Mouse (Mus musculus) spleen, postnatal 36 days (tissue): ENCODE results near the gene Nin.
A peak's percentile ranks its signal among the peaks of the same experiment; 100 is the strongest.

Experiments used
- DNase-seq, 2 experiments: peaks; one replicate each; pipeline ENCODE4 v3.0.0; 2022; ENCODE audit warnings: low spot score in 2 of 2, mixed read lengths in 1 of 2

Nin gene

DNA sequence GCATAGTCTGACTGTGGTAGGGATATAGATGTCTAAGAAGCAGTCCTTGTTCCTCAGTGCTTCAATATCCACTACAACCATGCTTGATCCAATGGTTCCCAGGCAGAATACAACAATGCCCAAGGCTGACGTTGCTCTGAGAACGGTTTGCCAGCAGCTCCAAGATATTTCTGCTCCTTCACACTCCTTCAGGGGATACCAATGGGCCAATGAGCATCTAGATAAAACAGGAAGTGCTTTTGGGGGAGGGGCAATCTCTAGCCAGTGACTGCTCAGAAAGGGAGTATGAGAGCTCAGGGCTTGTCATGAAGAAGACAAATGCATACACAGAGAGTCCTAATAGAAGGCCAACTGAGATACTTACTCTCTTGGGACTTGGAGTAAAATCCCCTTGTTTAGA is 6.0 kb upstream of the Nin start:
- no peak for DNase-seq

DNA sequence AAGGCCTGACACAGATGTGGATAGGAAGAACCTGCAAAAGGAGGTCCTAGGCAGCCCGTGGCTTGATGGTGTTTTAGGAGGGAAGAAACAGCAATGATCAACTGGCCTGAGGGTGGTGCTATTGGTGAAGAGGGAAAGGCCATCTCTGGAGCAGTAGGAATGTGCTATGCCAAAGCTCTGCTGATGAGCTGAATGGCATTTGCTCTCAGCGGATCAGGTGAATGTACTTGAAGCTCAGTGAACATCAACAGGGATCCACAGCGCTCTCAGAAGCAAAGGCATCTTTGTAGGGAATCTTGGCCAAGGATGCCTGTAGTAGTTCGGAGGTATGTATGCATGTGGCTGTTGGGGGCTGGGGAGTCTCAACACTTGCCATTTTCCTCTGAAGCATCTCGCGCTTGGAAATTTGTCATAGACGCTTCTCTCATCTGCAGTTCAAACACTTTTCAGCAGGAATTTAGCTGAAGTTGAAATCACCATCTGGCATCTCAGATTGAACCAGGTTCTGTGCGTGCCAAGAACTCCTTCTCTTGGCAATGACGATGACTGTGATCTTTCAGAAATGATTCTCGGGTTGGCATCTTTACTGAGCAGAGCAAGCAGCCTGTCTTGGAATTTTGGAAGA is 5.3 kb upstream of the Nin start:
- DNase-seq = no peak

DNA sequence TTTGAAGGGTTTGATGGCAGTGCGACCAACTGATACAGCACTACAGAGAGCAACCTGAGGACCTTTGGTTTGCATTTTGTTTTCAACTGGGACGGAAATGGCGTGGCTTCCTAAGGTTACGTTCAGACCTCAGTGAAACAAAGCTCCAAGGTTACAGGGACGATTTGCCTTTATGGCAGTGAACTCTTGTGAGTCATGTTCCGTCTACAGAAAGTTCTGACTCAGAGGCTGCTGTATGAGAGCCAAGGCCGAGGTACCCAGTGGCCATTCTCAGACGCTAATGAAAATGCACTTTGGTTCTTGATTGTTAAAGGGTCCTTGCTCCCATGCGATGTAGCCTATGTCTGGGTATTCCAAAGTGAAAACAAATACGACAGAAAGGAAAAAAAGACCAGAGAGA is 3.6 kb upstream of the Nin start:
- DNase-seq = no peak

DNA sequence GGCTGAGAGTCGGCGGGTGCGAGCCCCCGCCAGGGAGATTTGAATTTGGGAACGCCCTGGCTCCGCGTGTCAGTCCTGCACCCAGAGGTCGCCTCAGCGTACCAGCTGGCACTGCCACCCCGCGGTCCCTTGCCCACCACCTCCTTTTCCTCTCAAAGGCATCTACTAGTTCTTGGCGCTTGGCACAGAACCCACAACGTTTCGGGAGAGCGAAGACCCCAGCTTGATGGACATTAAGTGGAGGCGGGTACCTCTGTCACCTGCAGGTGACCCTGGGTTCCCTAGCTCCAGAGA is 1.5 kb downstream of the Nin start:
- DNase-seq = no peak

DNA sequence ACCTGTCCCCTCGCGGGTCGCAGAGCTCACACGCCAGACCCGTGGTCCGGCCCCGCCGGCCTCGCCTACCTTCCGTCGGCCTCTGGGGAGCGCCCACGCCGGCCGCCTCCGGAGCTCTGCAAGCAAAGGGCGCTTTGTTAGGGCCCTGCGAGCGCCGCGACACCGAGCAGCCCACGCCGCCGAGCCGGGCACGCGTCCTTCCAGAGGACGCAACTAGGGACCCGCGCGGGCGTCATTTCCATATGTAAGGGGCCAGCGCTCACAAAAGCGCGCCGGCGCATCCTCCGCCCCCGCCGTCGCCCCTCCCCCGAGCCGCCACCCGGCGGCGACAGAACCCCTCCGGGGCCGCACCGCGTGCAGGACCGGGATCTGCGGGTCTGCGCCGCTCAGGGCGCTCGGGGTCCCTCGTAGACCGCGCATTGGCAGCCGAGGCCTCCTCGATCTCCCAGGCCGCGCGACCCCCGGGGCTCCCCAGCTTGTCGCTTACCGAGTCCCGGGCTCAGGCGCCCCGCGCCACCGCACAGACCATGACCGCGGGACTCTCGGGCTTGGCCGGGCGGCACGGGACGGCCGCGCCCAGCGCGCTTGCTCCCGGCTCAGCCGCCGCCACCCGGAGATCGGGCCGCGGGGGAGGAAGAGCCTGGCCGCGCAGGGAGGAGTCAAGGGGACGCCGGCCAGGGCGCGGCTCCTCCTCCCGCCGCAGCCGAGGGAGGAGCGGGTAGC is 2.0 kb downstream of the Nin start:
- peak; percentile 79 to 81 for DNase-seq

DNA sequence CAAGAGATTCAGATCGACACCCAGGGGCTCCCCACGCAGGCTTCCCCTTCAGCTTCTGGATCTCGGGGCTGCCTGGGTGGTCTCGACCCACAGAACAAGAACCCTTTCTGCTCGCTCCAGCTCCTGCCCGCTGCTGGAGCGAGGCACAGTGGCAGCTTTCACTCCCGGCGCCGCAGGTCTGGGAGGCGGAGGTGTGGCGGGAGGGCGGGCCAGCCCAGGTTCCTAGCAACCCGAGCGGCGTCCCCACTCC is 2.5 kb downstream of the Nin start:
- no peak for DNase-seq

DNA sequence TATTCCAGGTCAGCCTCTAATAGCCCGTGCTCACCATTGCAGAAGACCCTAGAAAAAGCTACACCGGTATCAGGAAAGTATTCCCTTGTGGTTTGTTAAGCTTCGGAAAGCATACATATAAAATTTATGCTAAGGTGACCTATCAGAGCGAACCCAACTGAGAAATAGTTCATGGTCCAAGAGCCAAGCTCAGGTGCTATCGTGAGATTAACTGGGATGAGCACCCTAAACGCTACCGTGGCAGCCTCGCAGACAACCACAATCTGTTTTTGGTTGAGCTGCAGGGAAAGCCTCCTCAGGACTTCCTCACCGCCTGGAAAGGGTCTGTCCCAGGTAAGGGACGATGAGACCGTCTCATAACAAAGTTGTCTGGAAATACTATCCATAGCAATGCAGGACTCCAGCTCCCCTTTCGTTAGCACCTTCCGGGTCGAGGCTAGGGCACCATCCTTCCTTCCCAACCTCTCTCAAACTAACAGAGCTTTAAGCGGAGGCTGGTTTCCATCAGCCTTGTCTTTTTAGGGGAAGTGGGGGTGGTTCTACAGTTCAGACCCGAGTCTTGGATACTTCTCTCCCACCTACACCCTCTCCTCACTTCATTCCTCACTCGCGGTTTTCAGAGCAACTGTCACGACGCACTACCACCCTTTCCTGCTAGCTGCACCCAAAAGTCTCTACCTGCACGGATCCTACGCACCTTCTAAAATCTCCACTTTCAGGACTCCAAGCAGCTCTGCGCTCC is 3.0 kb downstream of the Nin start:
- DNase-seq = no peak

DNA sequence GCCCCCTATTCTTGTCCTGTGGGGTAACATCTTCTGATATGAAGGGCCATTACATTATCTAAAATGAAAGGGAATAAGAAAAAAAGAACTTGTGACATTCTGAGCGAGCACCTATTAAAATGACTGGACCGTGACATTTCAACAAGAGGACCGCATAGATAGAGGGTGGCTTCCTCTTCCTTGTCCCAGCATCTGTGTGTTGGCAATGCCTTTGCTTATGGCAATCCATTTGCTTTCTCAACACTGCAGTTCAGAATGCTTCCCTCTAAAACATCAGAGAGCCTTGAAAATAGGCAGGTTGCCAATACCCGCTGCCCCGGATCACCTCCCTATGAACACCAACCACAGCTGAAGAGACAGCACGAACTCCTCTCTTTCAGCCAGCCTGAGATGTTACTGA is 3.6 kb downstream of the Nin start:
- no peak for DNase-seq

DNA sequence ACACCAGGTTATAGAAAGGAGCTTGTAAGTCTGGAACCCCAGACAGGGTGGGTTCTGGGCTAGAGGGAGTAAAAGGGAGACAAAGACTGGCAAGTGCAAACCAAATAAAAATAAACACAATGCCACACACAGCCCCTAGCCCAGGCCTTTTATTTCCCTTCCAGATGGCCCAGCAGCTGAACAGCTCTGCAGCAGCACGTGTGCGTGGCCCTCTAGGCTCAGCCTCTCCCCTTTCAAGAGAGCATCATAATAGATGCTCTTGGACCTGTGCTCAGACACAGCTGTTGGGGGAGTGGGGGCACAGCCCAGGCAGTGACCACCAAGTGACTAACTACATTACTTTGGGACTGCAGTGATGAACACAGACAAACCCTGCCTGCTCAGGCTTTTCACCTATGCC is 5.4 kb downstream of the Nin start:
- no peak for DNase-seq

DNA sequence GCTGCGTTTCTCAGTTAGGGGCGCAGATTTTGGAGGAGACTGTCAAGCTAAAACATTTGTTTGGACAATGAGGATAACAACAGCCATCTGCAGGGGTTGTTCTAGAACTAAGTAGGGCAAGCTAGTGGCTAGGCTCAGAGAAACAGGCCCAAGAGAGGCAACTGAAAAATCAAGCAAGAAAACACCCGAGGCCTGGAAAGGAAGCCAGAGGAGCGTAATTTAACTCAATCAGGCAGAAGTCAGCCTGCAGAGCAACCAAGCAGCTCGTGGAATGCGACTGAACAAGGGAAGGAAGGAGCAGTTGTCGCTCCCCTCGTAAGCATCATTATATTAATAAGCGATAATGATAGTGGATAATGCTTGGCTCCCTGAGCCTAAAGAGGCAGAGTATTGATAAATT is 7.0 kb downstream of the Nin start:
- no peak for DNase-seq

DNA sequence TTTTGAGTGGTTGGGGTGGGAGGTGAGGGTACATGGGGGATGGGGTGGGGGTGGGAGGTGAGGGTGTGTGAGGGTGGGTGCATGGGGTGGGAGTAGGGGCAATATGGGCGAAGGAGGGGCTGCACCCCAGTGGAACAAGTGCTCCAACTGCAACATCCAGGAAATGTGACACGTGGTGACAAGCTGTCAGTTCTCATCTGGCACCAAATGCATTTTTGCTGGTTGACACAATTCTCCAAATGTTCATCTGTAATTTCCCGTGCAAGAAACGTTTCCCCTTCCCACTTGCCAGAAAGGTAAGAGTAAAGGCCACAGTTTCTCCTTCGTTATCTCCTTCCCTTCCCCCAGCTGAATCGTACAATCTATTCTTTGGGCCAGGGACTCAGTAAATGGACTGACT is 7.6 kb downstream of the Nin start:
- DNase-seq = no peak

DNA sequence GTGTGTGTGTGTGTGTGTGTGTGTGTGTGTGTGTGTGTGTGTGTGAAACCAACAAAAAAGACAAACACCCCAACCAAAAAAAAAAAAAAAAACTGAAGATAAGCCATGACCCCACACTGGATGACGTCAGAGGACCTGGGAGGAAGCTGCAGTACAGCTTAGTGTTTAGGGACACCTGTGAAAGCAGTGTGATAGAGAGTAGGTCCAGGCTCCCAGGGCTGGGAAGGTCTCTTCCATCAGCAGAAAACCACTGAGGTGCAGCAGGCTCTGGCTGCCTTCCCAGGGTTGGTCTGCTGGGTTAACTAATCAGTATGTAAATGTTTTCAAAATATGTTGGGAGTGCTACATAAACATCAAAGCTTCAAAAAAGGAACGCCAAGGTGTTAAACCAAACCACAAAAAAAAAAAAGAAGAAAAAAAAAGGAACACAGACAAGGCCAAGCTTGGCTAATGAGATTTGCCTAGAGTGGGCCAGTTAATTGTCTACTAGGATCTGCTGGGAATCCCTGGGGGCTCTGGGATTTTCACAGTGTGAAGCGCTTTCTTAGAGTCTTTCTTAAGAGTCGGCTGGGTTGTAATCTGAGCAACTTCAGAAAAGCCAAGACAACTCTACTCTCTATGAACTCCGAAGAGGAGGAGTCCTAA is 8.6 kb downstream of the Nin start:
- no peak for DNase-seq

DNA sequence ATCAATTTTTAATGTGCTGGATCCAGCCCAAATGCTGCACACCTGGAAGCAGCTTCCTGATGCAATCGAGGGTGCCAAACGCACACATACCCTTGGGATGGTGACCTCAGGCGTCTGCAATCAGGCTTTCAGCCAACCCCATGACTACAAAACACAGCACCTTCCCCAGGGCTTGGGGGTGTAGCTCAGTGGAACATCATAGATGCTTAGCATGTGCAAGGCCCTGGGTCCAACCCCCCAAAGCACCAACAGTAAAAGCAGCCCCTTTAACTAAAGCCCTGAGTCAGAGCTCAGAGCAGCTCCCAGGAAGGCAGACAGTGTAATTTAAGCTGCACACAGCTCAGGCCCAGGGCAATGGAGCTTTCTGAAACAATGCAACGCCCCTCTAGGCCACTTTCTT is 9.3 kb downstream of the Nin start:
- DNase-seq = no peak

DNA sequence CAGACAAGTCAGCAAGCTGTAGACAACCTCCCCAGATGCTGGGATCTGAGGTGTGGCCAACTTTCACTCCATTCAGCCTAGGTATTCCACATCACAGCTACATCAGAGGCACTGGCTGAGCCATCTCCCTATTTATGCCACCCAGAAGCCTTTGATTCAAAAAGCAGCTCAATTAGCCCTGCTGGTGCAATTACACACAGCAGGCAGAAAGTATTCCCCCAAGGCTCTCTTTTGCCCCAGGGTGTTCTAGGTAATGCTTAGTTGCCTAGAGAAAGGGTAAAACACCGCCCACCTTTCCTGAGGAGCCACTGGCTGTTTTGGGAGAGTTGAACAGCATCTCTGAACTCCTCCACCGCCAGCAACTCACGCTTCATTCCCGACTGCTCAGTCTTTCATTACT is 10.3 kb downstream of the Nin start:
- DNase-seq = no peak

DNA sequence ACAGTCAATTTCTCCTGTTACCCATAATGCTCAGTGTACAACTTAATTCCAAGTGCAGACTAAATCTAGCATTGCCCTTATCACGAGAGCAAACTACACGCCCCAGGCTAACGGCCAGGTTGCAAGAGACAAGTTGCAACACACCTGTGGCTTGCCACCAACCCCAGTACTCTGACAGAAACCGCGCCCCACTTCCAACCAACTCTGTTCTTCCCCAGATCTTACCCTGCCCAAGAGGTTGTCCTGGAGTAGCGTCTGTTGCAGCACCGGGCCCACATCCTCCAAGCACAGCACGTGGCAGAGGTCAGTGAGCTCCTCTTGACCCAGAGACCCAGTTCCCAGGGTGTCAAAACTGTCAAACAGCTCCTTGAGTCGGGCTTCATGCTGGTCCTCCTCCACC is 11.1 kb downstream of the Nin start:
- DNase-seq = peak in 1 of 2 experiments; percentile 18

DNA sequence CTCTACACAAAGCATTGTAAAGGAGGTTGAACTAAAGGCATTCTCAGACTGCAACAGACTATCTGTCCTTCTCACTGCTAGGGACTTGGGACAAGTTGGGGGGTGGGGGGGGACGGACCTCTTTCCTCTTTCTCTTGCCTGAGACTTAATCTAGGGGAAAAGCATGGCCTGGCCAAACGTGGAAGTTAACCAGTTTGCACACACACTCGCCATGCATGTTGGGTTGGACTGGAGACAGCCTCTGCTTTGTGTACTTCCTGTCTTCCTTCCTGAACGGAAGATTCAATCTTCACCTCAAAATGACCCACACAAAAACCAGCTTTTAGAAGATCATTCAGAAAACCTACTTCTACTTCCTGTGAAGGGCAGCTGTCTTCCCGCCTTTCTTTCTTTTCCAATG is 11.7 kb downstream of the Nin start:
- DNase-seq = no peak

DNA sequence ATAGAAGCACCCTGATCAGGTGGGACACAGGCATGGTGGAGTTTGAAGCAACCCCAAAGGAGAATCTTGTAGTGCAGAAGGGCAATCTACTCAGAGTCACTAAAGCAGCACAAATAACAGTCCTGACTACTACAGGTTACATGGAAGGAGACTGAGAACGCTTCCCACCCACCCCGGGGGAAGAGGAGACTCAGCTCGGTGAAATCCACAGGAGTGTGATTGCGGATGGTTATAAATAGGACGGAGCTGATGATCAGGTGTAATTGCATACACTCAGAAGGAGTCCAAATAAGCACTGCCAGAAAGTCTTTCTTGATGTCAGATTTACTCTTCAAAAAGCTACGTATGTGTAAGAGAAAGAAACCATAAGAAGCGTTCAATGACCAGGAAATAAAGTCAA is 15.6 kb downstream of the Nin start:
- DNase-seq = no peak

DNA sequence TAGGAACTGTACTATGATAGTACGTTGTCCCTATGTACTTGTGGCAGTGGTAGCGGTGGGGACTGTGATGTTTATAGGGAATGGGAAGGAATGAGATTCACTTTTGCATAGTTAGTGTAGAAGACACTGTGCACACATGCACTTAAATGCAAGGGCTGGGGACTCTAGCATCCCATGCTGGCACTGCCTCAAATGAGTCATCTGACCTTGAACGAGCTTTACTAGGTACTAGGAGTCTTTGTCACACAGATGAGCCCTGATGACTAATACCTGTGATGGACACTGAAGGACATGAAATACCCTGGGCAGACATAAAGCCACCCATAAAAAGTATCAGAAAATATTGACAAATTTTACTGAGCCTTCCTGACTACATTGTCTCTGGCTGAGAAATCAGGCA is 16.2 kb downstream of the Nin start:
- no peak for DNase-seq

DNA sequence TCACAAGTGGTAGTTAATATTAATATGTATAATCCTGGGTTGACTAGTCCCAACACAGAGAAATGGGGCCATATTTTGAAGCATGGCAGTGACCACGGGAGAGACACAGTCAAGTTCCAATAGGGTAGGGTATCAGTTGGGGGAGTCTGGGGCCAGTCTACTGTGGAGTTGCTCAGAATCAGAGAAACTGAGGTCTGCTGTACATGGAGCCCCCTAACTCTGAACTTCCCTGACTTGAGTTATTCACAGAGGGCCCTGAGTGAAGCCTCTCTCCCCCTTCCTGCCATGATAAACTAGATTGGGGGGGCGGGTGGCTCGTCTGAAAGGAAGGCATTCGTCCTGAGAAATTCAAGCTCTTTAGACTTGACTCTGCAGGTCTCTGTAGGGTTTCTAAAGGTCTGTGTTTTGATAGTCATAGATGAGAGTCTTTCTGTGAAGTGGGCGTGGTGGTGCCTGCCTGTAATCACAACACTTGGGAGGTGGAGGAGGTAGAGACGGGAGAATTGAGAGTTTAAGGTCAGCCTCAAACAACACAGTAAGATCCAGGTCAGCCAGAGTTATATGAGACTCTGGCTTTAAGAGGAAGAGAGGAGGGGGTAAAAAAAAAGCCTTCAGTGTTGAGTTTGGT is 20.1 kb downstream of the Nin start:
- no peak for DNase-seq

DNA sequence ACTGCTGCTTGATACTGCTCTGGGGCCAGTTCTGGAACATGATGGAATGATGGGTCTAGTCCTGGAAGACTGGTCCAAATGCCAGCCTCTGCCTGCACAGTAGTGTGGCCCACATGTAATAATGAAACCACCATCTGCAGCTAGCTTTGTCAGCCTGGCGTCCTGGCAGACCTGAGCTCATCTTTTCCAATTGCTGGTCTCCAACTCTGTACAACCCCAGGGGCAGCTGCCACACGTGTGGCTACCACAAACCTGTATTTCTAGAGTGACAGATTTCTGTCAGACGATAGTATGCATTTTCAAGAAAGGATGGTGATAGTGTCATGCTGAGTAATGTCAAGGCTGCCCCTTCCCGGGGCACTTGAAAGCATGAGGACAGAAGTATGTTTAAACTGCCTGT is 25.2 kb downstream of the Nin start:
- DNase-seq = no peak

DNA sequence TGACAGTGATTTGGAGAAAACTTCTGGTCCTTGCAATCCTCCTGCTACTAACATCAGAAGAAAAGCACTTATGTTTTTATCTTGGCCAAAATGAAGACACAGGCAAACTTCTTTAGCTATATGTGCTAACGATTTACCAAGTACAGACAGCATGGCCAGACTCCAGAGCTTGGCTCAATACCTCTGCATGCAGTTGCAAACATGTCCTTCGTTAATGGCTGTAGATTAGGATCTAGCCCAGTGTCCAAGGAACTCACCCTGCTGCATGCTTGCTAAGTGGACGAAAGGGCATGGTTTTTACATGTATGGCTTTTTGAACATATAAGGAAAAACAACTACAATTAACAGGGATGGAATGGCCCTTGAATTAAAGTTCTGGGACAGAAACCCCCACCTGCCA is 28.2 kb downstream of the Nin start:
- DNase-seq = no peak

DNA sequence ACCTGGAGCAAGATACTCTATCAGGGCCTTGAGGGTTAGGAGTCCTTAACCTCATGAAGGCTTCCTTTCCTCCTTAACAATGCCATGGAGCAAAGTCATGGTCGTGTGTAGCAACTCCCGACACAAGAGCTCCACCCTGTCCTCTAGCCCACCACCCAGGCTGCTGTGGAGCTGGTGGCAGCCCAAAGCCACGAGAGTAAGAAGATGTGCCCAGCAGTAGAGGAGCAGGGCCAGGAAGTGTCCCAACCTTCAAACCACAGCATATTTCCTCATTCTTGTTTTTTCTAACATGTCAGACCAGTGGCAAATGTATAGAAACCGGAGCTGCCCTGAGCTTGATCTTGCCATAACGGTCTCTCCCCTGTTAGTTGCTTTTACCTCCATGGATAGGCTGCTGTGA is 29.3 kb downstream of the Nin start:
- peak in 1 of 2 experiments; percentile 15 for DNase-seq

DNA sequence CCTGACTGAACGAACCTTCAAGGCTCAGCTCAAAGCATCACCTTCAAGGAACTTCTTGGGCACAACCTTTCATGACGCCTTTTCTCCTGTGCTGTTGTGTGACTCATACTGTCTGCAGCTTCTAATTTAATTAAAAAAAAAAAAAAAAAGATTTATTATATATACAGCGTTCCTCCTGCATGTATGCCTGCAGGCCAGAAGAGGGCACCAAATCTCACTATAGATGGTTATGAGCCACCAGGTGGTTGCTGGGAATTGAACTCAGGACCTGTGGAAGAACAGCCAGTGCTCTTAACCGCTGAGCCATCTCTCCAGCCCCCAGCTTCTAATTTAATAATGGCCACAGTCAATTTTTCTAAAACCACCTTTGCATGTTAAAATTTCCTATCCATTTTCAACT is 29.8 kb downstream of the Nin start:
- DNase-seq = no peak
